Mouse (Mus musculus): Measurements from ENCODE around the gene Gse1. TPM values are rescaled to one million over a fixed set of nuclear protein-coding genes. Genes with fewer than 3 reads are reported as not detected.
A peak's percentile ranks its signal among the peaks of the same experiment; 100 is the strongest.

Gse1 gene
- polyA plus RNA-seq, 1 experiment from 2014 or later = 22.2 TPM

- DNase-seq (ENCODE audit: low spot score) = no peak
- Histone ChIP-seq H3K36me3 (ENCODE audit: control insufficient read depth, insufficient read depth, low read length) (no peaks in the 10 kb centered on the region), H3K9ac (ENCODE audit: low read length) (no peak overlapping the region), H3K27ac (ENCODE audit: low read depth, low read length) (no peak overlapping the region), H3K4me1 (replicated peaks; ENCODE audit: control insufficient read depth, insufficient read depth, low read length) (peaks cover 21% of the 10 kb centered on the region), H3K4me3 (ENCODE audit: low read depth, low read length) (no peak overlapping the region), H3K4me2 (ENCODE audit: low read depth, low read length, severe bottlenecking) (no peak overlapping the region), H3K9me3 (ENCODE audit: control insufficient read depth, low read length) (no peaks in the 10 kb centered on the region), H3K27me3 (ENCODE audit: control insufficient read depth, insufficient read depth, low read length) (no peaks in the 10 kb centered on the region)
- 65% methylated on average over 4 of the region's 4 CpGs for WGBS
- no peak for ATAC-seq (replicated peaks; ENCODE audit: low FRiP score)
These were observed 142.2 kb downstream of the Gse1 start for GRCm38 (mm10) chr8:120370461-120370860.

GRCm38 (mm10) chr8:120371146-120371545 is 142.9 kb downstream of the Gse1 start:
- Histone ChIP-seq H3K4me1 (replicated peaks; ENCODE audit: control insufficient read depth, insufficient read depth, low read length) (peaks cover 23% of the 10 kb centered on the region), H3K27ac (ENCODE audit: low read depth, low read length) (no peak overlapping the region), H3K9ac (ENCODE audit: low read length) (no peak overlapping the region), H3K9me3 (ENCODE audit: control insufficient read depth, low read length) (no peaks in the 10 kb centered on the region), H3K27me3 (ENCODE audit: control insufficient read depth, insufficient read depth, low read length) (no peaks in the 10 kb centered on the region), H3K36me3 (ENCODE audit: control insufficient read depth, insufficient read depth, low read length) (no peaks in the 10 kb centered on the region), H3K4me2 (ENCODE audit: low read depth, low read length, severe bottlenecking) (no peak overlapping the region), H3K4me3 (ENCODE audit: low read depth, low read length) (no peak overlapping the region)
- ATAC-seq (replicated peaks; ENCODE audit: low FRiP score) (no peak), DNase-seq (ENCODE audit: low spot score) (no peak)
- 79% methylated on average over 5 of the region's 5 CpGs for WGBS

- peak overlapping the region; percentile 0; the same call in 1 of the 2 replicates for H3K27ac ChIP-seq (ENCODE audit: low read depth, low read length)
- WGBS = 78% methylated on average over 8 of the region's 8 CpGs
- ATAC-seq (replicated peaks; ENCODE audit: low FRiP score) = no peak
These were observed 143.6 kb downstream of the Gse1 start for GRCm38 (mm10) chr8:120371725-120372457.

GRCm38 (mm10) chr8:120372684-120373083 is 144.4 kb downstream of the Gse1 start:
- Histone ChIP-seq H3K4me2 (ENCODE audit: low read depth, low read length, severe bottlenecking) (no peak overlapping the region), H3K27me3 (ENCODE audit: control insufficient read depth, insufficient read depth, low read length) (no peaks in the 10 kb centered on the region), H3K9me3 (ENCODE audit: control insufficient read depth, low read length) (no peaks in the 10 kb centered on the region), H3K36me3 (ENCODE audit: control insufficient read depth, insufficient read depth, low read length) (no peaks in the 10 kb centered on the region), H3K9ac (ENCODE audit: low read length) (no peak overlapping the region), H3K27ac (ENCODE audit: low read depth, low read length) (no peak overlapping the region; the same call in 1 of the 2 replicates), H3K4me1 (replicated peaks; ENCODE audit: control insufficient read depth, insufficient read depth, low read length) (peaks cover 35% of the 10 kb centered on the region), H3K4me3 (ENCODE audit: low read depth, low read length) (no peak overlapping the region)
- DNase-seq (ENCODE audit: low spot score) (no peak), ATAC-seq (replicated peaks; ENCODE audit: low FRiP score) (no peak)
- WGBS = 91% methylated on average over 6 of the region's 6 CpGs

More at GRCm38 (mm10) chr8:120371725-120372457, 143.6 kb downstream of the Gse1 start:
- peaks cover 29% of the 10 kb centered on the region for H3K4me1 ChIP-seq (replicated peaks; ENCODE audit: control insufficient read depth, insufficient read depth, low read length)
- no peaks in the 10 kb centered on the region for H3K27me3 ChIP-seq (ENCODE audit: control insufficient read depth, insufficient read depth, low read length)
- no peak overlapping the region for H3K4me3 ChIP-seq (ENCODE audit: low read depth, low read length)
- H3K9me3 ChIP-seq (ENCODE audit: control insufficient read depth, low read length) = no peaks in the 10 kb centered on the region
- no peak overlapping the region for H3K4me2 ChIP-seq (ENCODE audit: low read depth, low read length, severe bottlenecking)
- H3K9ac ChIP-seq (ENCODE audit: low read length) = no peak overlapping the region
- no peak for DNase-seq (ENCODE audit: low spot score)
- no peaks in the 10 kb centered on the region for H3K36me3 ChIP-seq (ENCODE audit: control insufficient read depth, insufficient read depth, low read length)

- H3K9ac ChIP-seq (ENCODE audit: low read length) = no peak overlapping the region
- no peaks in the 10 kb centered on the region for H3K36me3 ChIP-seq (ENCODE audit: control insufficient read depth, insufficient read depth, low read length)
- peaks cover 33% of the 10 kb centered on the region for H3K4me1 ChIP-seq (replicated peaks; ENCODE audit: control insufficient read depth, insufficient read depth, low read length)
- no peaks in the 10 kb centered on the region for H3K9me3 ChIP-seq (ENCODE audit: control insufficient read depth, low read length)
- no peak overlapping the region for H3K4me3 ChIP-seq (ENCODE audit: low read depth, low read length)
- no peak for ATAC-seq (replicated peaks; ENCODE audit: low FRiP score)
- no peaks in the 10 kb centered on the region for H3K27me3 ChIP-seq (ENCODE audit: control insufficient read depth, insufficient read depth, low read length)
- peak overlapping the region; percentile 34 for H3K27ac ChIP-seq (ENCODE audit: low read depth, low read length)
- DNase-seq (ENCODE audit: low spot score) = no peak
- H3K4me2 ChIP-seq (ENCODE audit: low read depth, low read length, severe bottlenecking) = no peak overlapping the region
- whole genome bisulfite sequencing = 84% methylated on average over 3 of the region's 3 CpGs
These were observed 145.4 kb downstream of the Gse1 start for GRCm38 (mm10) chr8:120373621-120374020.

- Histone ChIP-seq H3K36me3 (ENCODE audit: control insufficient read depth, insufficient read depth, low read length) (no peaks in the 10 kb centered on the region), H3K4me3 (ENCODE audit: low read depth, low read length) (no peak overlapping the region)
- no peak for ATAC-seq (replicated peaks; ENCODE audit: low FRiP score)
These were observed 145.8 kb downstream of the Gse1 start for GRCm38 (mm10) chr8:120374070-120374469.

GRCm38 (mm10) chr8:120374514-120374913 is 146.3 kb downstream of the Gse1 start:
- peaks cover 33% of the 10 kb centered on the region for H3K4me1 ChIP-seq (replicated peaks; ENCODE audit: control insufficient read depth, insufficient read depth, low read length)
- no peaks in the 10 kb centered on the region for H3K36me3 ChIP-seq (ENCODE audit: control insufficient read depth, insufficient read depth, low read length)
- H3K9me3 ChIP-seq (ENCODE audit: control insufficient read depth, low read length) = no peaks in the 10 kb centered on the region
- peak overlapping the region; percentile 34 for H3K27ac ChIP-seq (ENCODE audit: low read depth, low read length)
- H3K9ac ChIP-seq (ENCODE audit: low read length) = peak overlapping the region; percentile 17; the same call in 1 of the 2 replicates
- H3K4me3 ChIP-seq (ENCODE audit: low read depth, low read length) = no peak overlapping the region
- 0 out of 2 replicates have a peak, but pooled peaks have one; percentile 9 for ATAC-seq (replicated peaks; ENCODE audit: low FRiP score)
- no peaks in the 10 kb centered on the region for H3K27me3 ChIP-seq (ENCODE audit: control insufficient read depth, insufficient read depth, low read length)
- H3K4me2 ChIP-seq (ENCODE audit: low read depth, low read length, severe bottlenecking) = no peak overlapping the region
- 41% methylated on average over 9 of the region's 9 CpGs for WGBS
- DNase-seq (ENCODE audit: low spot score) = no peak

More at GRCm38 (mm10) chr8:120374070-120374469, 145.8 kb downstream of the Gse1 start:
- Histone ChIP-seq H3K9me3 (ENCODE audit: control insufficient read depth, low read length) (no peaks in the 10 kb centered on the region), H3K4me2 (ENCODE audit: low read depth, low read length, severe bottlenecking) (no peak overlapping the region), H3K27ac (ENCODE audit: low read depth, low read length) (peak overlapping the region; percentile 34), H3K27me3 (ENCODE audit: control insufficient read depth, insufficient read depth, low read length) (no peaks in the 10 kb centered on the region), H3K4me1 (replicated peaks; ENCODE audit: control insufficient read depth, insufficient read depth, low read length) (peaks cover 33% of the 10 kb centered on the region), H3K9ac (ENCODE audit: low read length) (peak overlapping the region; percentile 17; the same call in 1 of the 2 replicates)
- no peak for DNase-seq (ENCODE audit: low spot score)
- 85% methylated on average over 1 of the region's 1 CpGs for WGBS

- no peak overlapping the region for H3K4me2 ChIP-seq (ENCODE audit: low read depth, low read length, severe bottlenecking)
- no peak overlapping the region; the same call in 1 of the 2 replicates for H3K9ac ChIP-seq (ENCODE audit: low read length)
- H3K27ac ChIP-seq (ENCODE audit: low read depth, low read length) = peak overlapping the region; percentile 34; the same call in 1 of the 2 replicates
- H3K36me3 ChIP-seq (ENCODE audit: control insufficient read depth, insufficient read depth, low read length) = no peaks in the 10 kb centered on the region
- DNase-seq (ENCODE audit: low spot score) (no peak), ATAC-seq (replicated peaks; ENCODE audit: low FRiP score) (peak; percentile 74)
- H3K4me1 ChIP-seq (replicated peaks; ENCODE audit: control insufficient read depth, insufficient read depth, low read length) = peaks cover 33% of the 10 kb centered on the region
- WGBS = 29% methylated on average over 5 of the region's 5 CpGs
- H3K27me3 ChIP-seq (ENCODE audit: control insufficient read depth, insufficient read depth, low read length) = no peaks in the 10 kb centered on the region
- no peaks in the 10 kb centered on the region for H3K9me3 ChIP-seq (ENCODE audit: control insufficient read depth, low read length)
- H3K4me3 ChIP-seq (ENCODE audit: low read depth, low read length) = no peak overlapping the region
These were observed 146.9 kb downstream of the Gse1 start for GRCm38 (mm10) chr8:120375170-120375569.
